Mouse (Mus musculus): ENCODE data around the gene Traf3. TPM values are rescaled to one million over a fixed set of nuclear protein-coding genes. Genes with fewer than 3 reads are reported as not detected.

Gene Traf3
- total and polyA plus RNA-seq, 3 experiments, result 11.8 to 13.9 (median 12.4) TPM

GRCm38 (mm10) chr12:111151422-111152156 is 14.6 kb upstream of the Traf3 start:
- Histone ChIP-seq H3K27me3 (ENCODE audit: control insufficient read depth, insufficient read depth, low read length) (no peaks in the 10 kb centered on the region), H3K4me3 (no peak overlapping the region), H3K27ac (no peak overlapping the region), H3K79me2 (replicated peaks; ENCODE audit: control insufficient read depth, insufficient read depth, low read length) (no peaks in the 10 kb centered on the region), H3K4me1 (ENCODE audit: control insufficient read depth, insufficient read depth, low read length) (no peaks in the 10 kb centered on the region), H3K36me3 (ENCODE audit: control insufficient read depth, insufficient read depth, low read length) (no peaks in the 10 kb centered on the region), H3K9ac (ENCODE audit: low read depth, low read length) (no peak overlapping the region)
- WGBS, result 83% methylated on average over 5 of the region's 5 CpGs
- intact Hi-C loops (cut with DNase I), result no loop called here
- no peak for DNase-seq
- TF ChIP-seq CTCF (IDR thresholded peaks at IDR 0.05) (no peak), EP300 (IDR thresholded peaks at IDR 0.05; ENCODE audit: insufficient read depth, low read depth, low read length) (no peak), POLR2A (IDR thresholded peaks at IDR 0.05; ENCODE audit: insufficient read depth, low read depth, low read length) (no peak)

GRCm38 (mm10) chr12:111152579-111152978 is 13.6 kb upstream of the Traf3 start:
- Histone ChIP-seq H3K4me1 (ENCODE audit: control insufficient read depth, insufficient read depth, low read length) (no peaks in the 10 kb centered on the region), H3K27ac (no peak overlapping the region), H3K9ac (ENCODE audit: low read depth, low read length) (no peak overlapping the region), H3K79me2 (replicated peaks; ENCODE audit: control insufficient read depth, insufficient read depth, low read length) (no peaks in the 10 kb centered on the region), H3K4me3 (no peak overlapping the region), H3K36me3 (ENCODE audit: control insufficient read depth, insufficient read depth, low read length) (no peaks in the 10 kb centered on the region), H3K27me3 (ENCODE audit: control insufficient read depth, insufficient read depth, low read length) (no peaks in the 10 kb centered on the region)
- intact Hi-C loops (cut with DNase I), result no loop called here
- no peak for DNase-seq
- TF ChIP-seq CTCF (IDR thresholded peaks at IDR 0.05) (no peak), POLR2A (IDR thresholded peaks at IDR 0.05; ENCODE audit: insufficient read depth, low read depth, low read length) (no peak), EP300 (IDR thresholded peaks at IDR 0.05; ENCODE audit: insufficient read depth, low read depth, low read length) (no peak)
- WGBS, result 77% methylated on average over 6 of the region's 6 CpGs

- no peak overlapping the region for H3K4me3 ChIP-seq
- no peaks in the 10 kb centered on the region for H3K79me2 ChIP-seq (replicated peaks; ENCODE audit: control insufficient read depth, insufficient read depth, low read length)
- WGBS, result 67% methylated on average over 7 of the region's 7 CpGs
- intact Hi-C loops (cut with DNase I), result no loop called here
- H3K27me3 ChIP-seq (ENCODE audit: control insufficient read depth, insufficient read depth, low read length), result no peaks in the 10 kb centered on the region
- H3K9ac ChIP-seq (ENCODE audit: low read depth, low read length), result no peak overlapping the region
- DNase-seq, result no peak
- no peak for TF ChIP-seq CTCF (IDR thresholded peaks at IDR 0.05)
- TF ChIP-seq POLR2A (IDR thresholded peaks at IDR 0.05; ENCODE audit: insufficient read depth, low read depth, low read length), result no peak
- no peak for TF ChIP-seq EP300 (IDR thresholded peaks at IDR 0.05; ENCODE audit: insufficient read depth, low read depth, low read length)
- H3K4me1 ChIP-seq (ENCODE audit: control insufficient read depth, insufficient read depth, low read length), result no peaks in the 10 kb centered on the region
- H3K36me3 ChIP-seq (ENCODE audit: control insufficient read depth, insufficient read depth, low read length), result no peaks in the 10 kb centered on the region
- H3K27ac ChIP-seq, result no peak overlapping the region
These were observed 13.0 kb upstream of the Traf3 start for GRCm38 (mm10) chr12:111152981-111153710.

- Histone ChIP-seq H3K27me3 (ENCODE audit: control insufficient read depth, insufficient read depth, low read length) (no peaks in the 10 kb centered on the region), H3K79me2 (replicated peaks; ENCODE audit: control insufficient read depth, insufficient read depth, low read length) (no peaks in the 10 kb centered on the region), H3K4me1 (ENCODE audit: control insufficient read depth, insufficient read depth, low read length) (no peaks in the 10 kb centered on the region), H3K36me3 (ENCODE audit: control insufficient read depth, insufficient read depth, low read length) (no peaks in the 10 kb centered on the region), H3K4me3 (no peak overlapping the region), H3K9ac (ENCODE audit: low read depth, low read length) (no peak overlapping the region), H3K27ac (no peak overlapping the region)
- intact Hi-C loops (cut with DNase I), result no loop called here
- no peak for TF ChIP-seq POLR2A (IDR thresholded peaks at IDR 0.05; ENCODE audit: insufficient read depth, low read depth, low read length)
- TF ChIP-seq CTCF (IDR thresholded peaks at IDR 0.05), result no peak
- TF ChIP-seq EP300 (IDR thresholded peaks at IDR 0.05; ENCODE audit: insufficient read depth, low read depth, low read length), result no peak
- 83% methylated on average over 5 of the region's 5 CpGs for WGBS
- DNase-seq, result no peak
These were observed 12.2 kb upstream of the Traf3 start for GRCm38 (mm10) chr12:111153946-111154345.

GRCm38 (mm10) chr12:111154641-111155040 is 11.5 kb upstream of the Traf3 start:
- Histone ChIP-seq H3K27ac (no peak overlapping the region), H3K36me3 (ENCODE audit: control insufficient read depth, insufficient read depth, low read length) (no peaks in the 10 kb centered on the region), H3K79me2 (replicated peaks; ENCODE audit: control insufficient read depth, insufficient read depth, low read length) (no peaks in the 10 kb centered on the region), H3K27me3 (ENCODE audit: control insufficient read depth, insufficient read depth, low read length) (no peaks in the 10 kb centered on the region), H3K4me3 (no peak overlapping the region), H3K9ac (ENCODE audit: low read depth, low read length) (no peak overlapping the region), H3K4me1 (ENCODE audit: control insufficient read depth, insufficient read depth, low read length) (no peaks in the 10 kb centered on the region; the same call in 1 of the 2 replicates)
- intact Hi-C loops (cut with DNase I), result no loop called here
- 84% methylated on average over 6 of the region's 6 CpGs for WGBS
- no peak for TF ChIP-seq EP300 (IDR thresholded peaks at IDR 0.05; ENCODE audit: insufficient read depth, low read depth, low read length)
- no peak for TF ChIP-seq CTCF (IDR thresholded peaks at IDR 0.05)
- no peak for TF ChIP-seq POLR2A (IDR thresholded peaks at IDR 0.05; ENCODE audit: insufficient read depth, low read depth, low read length)
- no peak for DNase-seq

GRCm38 (mm10) chr12:111155756-111156155 is 10.4 kb upstream of the Traf3 start:
- Histone ChIP-seq H3K4me1 (ENCODE audit: control insufficient read depth, insufficient read depth, low read length) (no peaks in the 10 kb centered on the region; the same call in 1 of the 2 replicates), H3K9ac (ENCODE audit: low read depth, low read length) (no peak overlapping the region), H3K4me3 (no peak overlapping the region), H3K79me2 (replicated peaks; ENCODE audit: control insufficient read depth, insufficient read depth, low read length) (no peaks in the 10 kb centered on the region), H3K27ac (no peak overlapping the region), H3K36me3 (ENCODE audit: control insufficient read depth, insufficient read depth, low read length) (no peaks in the 10 kb centered on the region), H3K27me3 (ENCODE audit: control insufficient read depth, insufficient read depth, low read length) (no peaks in the 10 kb centered on the region)
- intact Hi-C loops (cut with DNase I), result no loop called here
- TF ChIP-seq EP300 (IDR thresholded peaks at IDR 0.05; ENCODE audit: insufficient read depth, low read depth, low read length), result no peak
- TF ChIP-seq CTCF (IDR thresholded peaks at IDR 0.05), result no peak
- no peak for TF ChIP-seq POLR2A (IDR thresholded peaks at IDR 0.05; ENCODE audit: insufficient read depth, low read depth, low read length)
- no peak for DNase-seq
- WGBS, result 96% methylated on average over 1 of the region's 1 CpGs
